Mouse (Mus musculus) urinary bladder, adult 18-20 months (tissue): Measurements from ENCODE around the gene Tstd3.
A peak's percentile ranks its signal among the peaks of the same experiment; 100 is the strongest.
"Not testable (repeated sequence)": the region's sequence is repeated elsewhere in the genome, so short reads cannot be mapped to it uniquely, and the experiment has no call there.

ENCODE experiments used
- DNase-seq, 2 experiments: peaks; one replicate each; pipeline ENCODE4 v3.0.0; 2022; ENCODE audit warnings: low spot score in 2 of 2, mixed read lengths in 2 of 2

Gene Tstd3

GRCm38 (mm10) chr4:21745723-21746122 lies 21.3 kb downstream of the Tstd3 start:
- DNase-seq, result no peak

- not testable (repeated sequence) for DNase-seq
Observed at GRCm38 (mm10) chr4:21744142-21744541, 22.9 kb downstream of the Tstd3 start.

- no peak for DNase-seq
Observed at GRCm38 (mm10) chr4:21739169-21739568, 27.8 kb downstream of the Tstd3 start.

- peak; percentile 88 to 90 for DNase-seq
Observed at GRCm38 (mm10) chr4:21727615-21728165, 39.3 kb downstream of the Tstd3 start, which contains the start of gene Ccnc. Gene Ccnc (plus strand): TSS chr4:21727701.

- peak in 1 of 2 experiments; percentile 4 for DNase-seq
Observed at GRCm38 (mm10) chr4:21726912-21727614, 39.9 kb downstream of the Tstd3 start.

- DNase-seq, result no peak
Observed at GRCm38 (mm10) chr4:21722752-21723334, 44.2 kb downstream of the Tstd3 start.

- peak; percentile 49 to 63 for DNase-seq
Observed at GRCm38 (mm10) chr4:21712147-21712546, 54.9 kb downstream of the Tstd3 start.
